Mouse (Mus musculus) heart, postnatal 0 days (tissue): ENCODE measurements at regions not wholly inside any gene's neighbourhood (a gene's known extent, or its start where the extent isn't known, plus 50 kb on each side); places are given as distances from the start of the nearest gene placed in this dataset.

ENCODE experiments used
- ATAC-seq: fragments of 200-750 bp; cut with Nextera tagmentation; 2 replicates; pipeline ENCODE4 v1.8.0; 2017; ENCODE audit warnings: low read depth, moderate number of reproducible peaks, moderate library complexity; ENCODE audit not compliant: insufficient read depth
- DNase-seq: peaks from one replicate; pipeline ENCODE4 v3.0.0-alpha.2; 2016; ENCODE audit warnings: low spot score
- H3K27ac ChIP-seq: fragments of 300-500 bp; sonication (generic); 2 replicates; pipeline ENCODE4 v1.5.1; 2014; ENCODE audit warnings: low read depth, mild to moderate bottlenecking
- H3K27me3 ChIP-seq: fragments of 300-500 bp; sonication (generic); 2 replicates; pipeline ENCODE4 v1.6.1; 2014; ENCODE audit warnings: low read length, mixed read lengths; ENCODE audit not compliant: control insufficient read depth, insufficient read depth
- H3K36me3 ChIP-seq: fragments of 300-500 bp; sonication (generic); replicated peaks from 2 replicates; pipeline ENCODE4 v1.6.1; 2014; ENCODE audit warnings: low read length, mixed read lengths; ENCODE audit not compliant: control insufficient read depth, insufficient read depth
- H3K4me1 ChIP-seq: fragments of 300-500 bp; sonication (generic); 2 replicates; pipeline ENCODE4 v1.6.1; 2014; ENCODE audit warnings: antibody characterized with exemption; ENCODE audit not compliant: control insufficient read depth, insufficient read depth
- H3K4me2 ChIP-seq: fragments of 300-500 bp; sonication (generic); 2 replicates; pipeline ENCODE4 v1.6.1; 2014; ENCODE audit warnings: low read depth, mild to moderate bottlenecking, low read length, moderate library complexity
- H3K4me3 ChIP-seq: fragments of 300-500 bp; sonication (generic); 2 replicates; pipeline ENCODE4 v1.5.1; 2014; ENCODE audit warnings: low read depth, low read length
- H3K9ac ChIP-seq: fragments of 300-500 bp; sonication (generic); replicated peaks from 2 replicates; pipeline ENCODE4 v1.6.1; 2014; ENCODE audit warnings: low read depth, low read length, mixed read lengths
- H3K9me3 ChIP-seq: fragments of 300-500 bp; sonication (generic); replicated peaks from 2 replicates; pipeline ENCODE4 v1.6.1; 2016; ENCODE audit warnings: low read length; ENCODE audit not compliant: control insufficient read depth
- CTCF ChIP-seq: IDR thresholded peaks from 2 replicates; pipeline ENCODE4 v1.5.1; 2016; ENCODE audit warnings: antibody characterized with exemption, control low read depth, low read depth
- EP300 ChIP-seq: IDR thresholded peaks from 2 replicates; pipeline ENCODE4 v1.6.1; 2016; ENCODE audit warnings: antibody characterized with exemption, low read depth
- WGBS: fragments of 180-500 bp; shearing (Covaris S2); extraction: QIAGEN DNeasy Blood & Tissue Kit; methylation state at CpG from one replicate; pipeline ENCODE4 v1.1.7; 2014; 5-methylcytosine and 5-hydroxymethylcytosine counted together

DNA sequence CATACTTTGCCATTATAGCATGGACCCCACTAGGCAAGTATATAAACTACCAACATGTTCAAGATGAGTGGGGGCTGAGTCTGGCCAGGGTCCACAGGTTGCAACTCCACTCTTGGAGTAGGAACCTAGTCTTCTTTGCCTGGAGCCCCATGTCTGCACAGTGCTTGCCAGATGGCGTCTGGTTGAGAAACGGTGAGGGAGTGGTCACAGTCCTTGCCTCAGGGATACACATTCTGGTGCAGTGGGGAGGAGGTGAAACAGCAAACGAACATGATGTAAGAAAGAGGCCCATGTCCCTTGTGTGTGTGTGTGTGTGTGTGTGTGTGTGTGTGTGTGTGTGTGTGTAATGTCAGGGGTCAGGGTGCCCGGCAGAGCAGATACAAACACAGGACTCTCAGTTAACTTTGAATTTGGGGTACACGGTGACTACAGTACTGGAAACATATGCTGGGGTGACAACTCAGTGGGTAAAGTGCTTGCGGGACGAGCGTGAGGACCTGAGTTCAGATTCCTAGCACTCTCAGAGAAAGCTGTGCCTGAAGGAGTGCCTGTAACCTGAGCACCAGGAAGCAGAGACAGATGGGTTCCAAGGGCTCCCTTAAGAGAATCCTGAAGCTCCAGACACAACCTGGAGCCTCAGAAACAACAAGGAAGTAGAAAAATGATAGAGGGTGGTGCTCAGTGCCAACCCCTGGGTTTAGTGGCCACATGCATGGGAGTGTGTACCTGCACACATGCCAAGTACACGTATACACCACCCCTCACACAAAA is 373.8 kb downstream of the Wdr11 start:
- Histone ChIP-seq H3K4me1 (no peaks in the 10 kb centered on the region), H3K4me3 (no peak overlapping the region), H3K4me2 (no peak overlapping the region), H3K9me3 (no peaks in the 10 kb centered on the region), H3K27me3 (no peaks in the 10 kb centered on the region), H3K36me3 (no peaks in the 10 kb centered on the region), H3K27ac (no peak overlapping the region), H3K9ac (no peak overlapping the region)
- ATAC-seq (no peak), DNase-seq (no peak)
- 86% methylated on average over 9 of the region's 9 CpGs for WGBS
- no peak for TF ChIP-seq CTCF
- no peak for TF ChIP-seq EP300

DNA sequence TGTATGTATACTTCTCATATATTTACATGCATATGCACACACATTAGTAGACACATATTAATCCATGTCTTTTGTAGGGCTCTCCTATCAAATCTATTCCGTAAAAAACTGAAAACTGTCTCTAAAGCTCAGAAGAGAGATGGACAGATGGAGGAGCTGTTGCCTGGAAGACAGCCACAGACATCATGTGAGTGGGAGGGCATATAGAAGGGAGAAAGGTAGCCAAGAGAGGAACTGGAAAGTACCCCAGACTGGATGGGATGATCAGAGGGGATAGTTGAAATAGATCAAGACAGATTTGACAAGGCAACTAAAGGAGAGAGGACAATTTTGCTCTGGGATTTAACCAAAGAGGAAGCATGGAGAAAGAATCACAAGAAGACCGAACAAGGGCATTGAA is 375.1 kb downstream of the Wdr11 start:
- H3K4me1 ChIP-seq, result no peaks in the 10 kb centered on the region
- no peak overlapping the region for H3K4me2 ChIP-seq
- TF ChIP-seq EP300 (no peak), CTCF (no peak)
- H3K9me3 ChIP-seq, result no peaks in the 10 kb centered on the region
- WGBS, result 90% methylated on average over 2 of the region's 2 CpGs
- no peaks in the 10 kb centered on the region for H3K27me3 ChIP-seq
- H3K36me3 ChIP-seq, result no peaks in the 10 kb centered on the region
- H3K27ac ChIP-seq, result no peak overlapping the region
- no peak overlapping the region for H3K4me3 ChIP-seq
- no peak for DNase-seq
- no peak overlapping the region for H3K9ac ChIP-seq
- no peak for ATAC-seq

DNA sequence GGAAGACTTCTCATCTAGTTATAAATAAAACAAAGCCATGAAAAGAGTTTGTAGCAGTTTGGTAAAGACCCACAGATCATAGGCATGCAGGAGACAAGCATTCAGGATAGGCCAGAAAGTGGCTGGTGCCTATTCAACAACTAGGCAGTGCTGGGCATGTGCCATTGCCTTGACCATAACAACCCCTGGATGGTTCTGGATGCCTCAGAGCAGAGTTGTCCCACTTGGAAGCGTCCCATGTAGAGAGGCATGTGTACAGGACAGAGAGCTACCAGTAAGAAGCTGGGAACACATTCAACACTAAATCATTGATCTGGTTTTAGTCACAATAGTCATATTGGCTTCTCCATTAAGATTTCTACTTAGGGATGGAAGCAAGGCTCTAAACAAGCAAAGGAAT is 378.5 kb downstream of the Wdr11 start:
- WGBS, result 74% methylated on average over 1 of the region's 1 CpGs
- TF ChIP-seq CTCF, result no peak

DNA sequence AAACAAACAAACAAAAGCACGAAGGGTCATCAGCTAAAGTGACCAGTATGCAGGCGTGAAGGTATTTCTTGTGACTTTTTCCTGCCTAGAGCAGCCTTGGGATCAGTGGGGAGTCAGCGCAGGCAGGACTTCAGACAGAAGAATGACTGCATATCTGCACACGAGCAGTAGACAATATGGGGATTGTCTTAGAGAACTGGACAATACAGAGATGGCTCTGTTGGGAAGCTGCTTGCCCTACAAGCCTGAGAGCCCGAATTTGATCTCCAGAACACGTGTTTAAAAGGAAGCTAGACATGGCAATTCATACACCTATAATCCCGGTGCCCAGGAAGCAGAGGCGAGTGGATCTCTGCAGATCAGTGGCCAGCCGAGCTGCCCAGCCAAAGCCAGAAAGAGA is 382.5 kb downstream of the Wdr11 start:
- Histone ChIP-seq H3K27me3 (no peaks in the 10 kb centered on the region), H3K4me3 (no peak overlapping the region), H3K36me3 (no peaks in the 10 kb centered on the region), H3K4me1 (no peaks in the 10 kb centered on the region), H3K4me2 (no peak overlapping the region), H3K9ac (no peak overlapping the region), H3K27ac (no peak overlapping the region), H3K9me3 (no peaks in the 10 kb centered on the region)
- DNase-seq (no peak), ATAC-seq (no peak)
- 80% methylated on average over 9 of the region's 9 CpGs for WGBS
- TF ChIP-seq EP300 (no peak), CTCF (no peak)

More for the DNA sequence above, 378.5 kb downstream of the Wdr11 start:
- ATAC-seq (no peak), DNase-seq (no peak)
- H3K4me2 ChIP-seq, result no peak overlapping the region
- H3K9ac ChIP-seq, result no peak overlapping the region
- no peaks in the 10 kb centered on the region for H3K9me3 ChIP-seq
- no peaks in the 10 kb centered on the region for H3K36me3 ChIP-seq
- H3K27me3 ChIP-seq, result no peaks in the 10 kb centered on the region
- no peak overlapping the region for H3K4me3 ChIP-seq
- no peak overlapping the region for H3K27ac ChIP-seq
- H3K4me1 ChIP-seq, result no peaks in the 10 kb centered on the region

DNA sequence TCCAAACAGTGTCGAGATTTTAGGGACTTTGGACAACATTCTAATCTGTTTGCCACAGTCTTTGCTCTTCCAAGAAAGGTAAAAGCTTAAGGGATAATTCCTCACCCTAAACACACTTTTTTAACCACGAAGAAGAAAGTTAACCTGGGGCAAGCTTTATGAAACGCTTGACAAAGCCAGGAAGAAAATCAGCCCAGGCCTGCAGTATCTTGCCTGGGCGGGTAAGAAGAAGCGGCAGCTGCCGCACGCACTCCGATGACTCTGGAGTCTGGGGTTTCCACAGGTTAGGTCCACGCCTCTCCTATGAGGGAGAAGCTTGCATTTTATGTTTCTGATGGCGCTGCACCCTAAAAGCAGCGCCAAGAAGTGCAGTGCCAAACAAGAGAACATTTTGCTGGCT is 383.2 kb downstream of the Wdr11 start:
- H3K27me3 ChIP-seq, result no peaks in the 10 kb centered on the region
- no peaks in the 10 kb centered on the region for H3K36me3 ChIP-seq
- TF ChIP-seq EP300 (no peak), CTCF (no peak)
- H3K4me1 ChIP-seq, result no peaks in the 10 kb centered on the region
- ATAC-seq (no peak), DNase-seq (no peak)
- no peak overlapping the region for H3K9ac ChIP-seq
- H3K4me2 ChIP-seq, result no peak overlapping the region
- no peaks in the 10 kb centered on the region for H3K9me3 ChIP-seq
- 77% methylated on average over 11 of the region's 11 CpGs for WGBS
- H3K27ac ChIP-seq, result no peak overlapping the region
- no peak overlapping the region for H3K4me3 ChIP-seq
